17 mouse cellular contexts compared by ENCODE assay signal in genomic region chr17:63240731-63241106, GRCm38 (mm10).
"Had no signal": no experiment of that assay in that cellular context is flagged by ENCODE, and none has a peak within 500 bp of the region (broad histone marks: within the 10 kb centered on the region; RNA-seq: fewer than 3 reads in every experiment).

No protein-coding gene starts in this region.

- H3K4me3 ChIP-seq: lung, embryonic 15.5 days; megakaryocyte, embryonic 14.5 days; midbrain, embryonic 13.5 days; midbrain, embryonic 15.5 days; neural tube, embryonic 12.5 days; stomach, embryonic 15.5 days had no signal

- H3K27ac ChIP-seq: lung, embryonic 15.5 days; macrophage; midbrain, embryonic 13.5 days; midbrain, embryonic 15.5 days; neural tube, embryonic 12.5 days; stomach, embryonic 15.5 days; stomach, postnatal 0 days had no signal

- H3K9me3 ChIP-seq: lung, embryonic 15.5 days; midbrain, embryonic 13.5 days; midbrain, embryonic 15.5 days; neural tube, embryonic 12.5 days; stomach, embryonic 15.5 days had no signal

- ATAC-seq: lung, postnatal 0 days; midbrain, embryonic 13.5 days; midbrain, embryonic 15.5 days had no signal

- H3K27me3 ChIP-seq: lung, embryonic 15.5 days; megakaryocyte, embryonic 14.5 days; midbrain, embryonic 13.5 days; midbrain, embryonic 15.5 days; neural tube, embryonic 12.5 days; stomach, embryonic 15.5 days had no signal

- H3K9ac ChIP-seq: lung, embryonic 15.5 days; midbrain, embryonic 13.5 days; midbrain, embryonic 15.5 days; neural tube, embryonic 12.5 days; stomach, embryonic 15.5 days had no signal

- H3K36me3 ChIP-seq: lung, embryonic 15.5 days; midbrain, embryonic 15.5 days; neural tube, embryonic 12.5 days; stomach, embryonic 15.5 days had no signal

- DNase-seq: lung, adult 2 months; lung, postnatal 14 days; lung, postnatal 36 days; right cerebral cortex, postnatal 14 days; thymus, adult 18-20 months; thymus, postnatal 14 days; thymus, postnatal 36 days had no signal

- H3K4me2 ChIP-seq: lung, embryonic 15.5 days; midbrain, embryonic 11.5 days; midbrain, embryonic 13.5 days; midbrain, embryonic 15.5 days; neural tube, embryonic 12.5 days; stomach, embryonic 15.5 days had no signal

- H3K4me1 ChIP-seq: lung, embryonic 15.5 days; megakaryocyte, embryonic 14.5 days; midbrain, embryonic 15.5 days; neural tube, embryonic 12.5 days; stomach, embryonic 15.5 days had no signal
